13 mouse cellular contexts compared by ENCODE assay signal in the genomic region with DNA sequence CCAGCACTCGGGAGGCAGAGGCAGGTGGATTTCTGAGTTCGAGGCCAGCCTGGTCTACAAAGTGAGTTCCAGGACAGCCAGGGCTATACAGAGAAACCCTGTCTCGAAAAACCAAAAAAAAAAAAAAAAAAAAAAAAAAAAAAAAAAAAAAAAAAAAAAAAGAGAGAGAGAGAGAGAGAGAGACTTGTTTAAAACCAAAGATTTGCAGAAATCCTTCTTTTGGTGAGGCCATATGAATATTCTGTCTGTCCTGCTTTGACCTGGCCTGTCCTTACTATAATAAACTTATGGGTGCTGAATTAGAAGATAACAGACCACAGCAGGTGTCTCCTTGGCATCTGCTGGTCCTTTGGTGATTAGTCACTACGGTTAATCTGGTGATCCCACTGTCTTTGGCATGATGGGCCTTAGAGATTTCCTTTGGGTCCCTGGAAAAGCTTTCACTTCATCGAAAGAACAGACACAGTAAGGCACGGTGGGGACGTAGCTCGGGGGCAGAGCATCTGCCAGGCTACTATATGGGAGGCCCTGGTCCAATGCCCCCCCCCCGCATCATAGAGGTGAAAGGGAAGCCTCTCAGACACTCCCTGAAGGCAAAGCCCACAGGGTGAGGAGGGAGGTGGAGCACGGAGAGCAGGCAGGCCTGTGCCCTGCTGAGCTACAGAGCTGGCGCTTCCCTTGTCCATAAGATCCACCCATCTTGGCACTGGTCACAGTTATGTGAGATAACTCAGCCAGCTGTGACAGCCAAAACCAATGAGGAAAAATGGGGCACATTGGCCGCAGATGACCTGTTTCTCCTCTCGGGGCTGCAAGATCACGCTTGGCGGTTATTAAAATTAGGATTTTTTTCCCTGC. TPM values are rescaled to one million over a fixed set of nuclear protein-coding genes. Genes with fewer than 3 reads are reported as not detected.
DNase-seq lines count a peak whose midpoint lies in the region; ATAC-seq lines count a peak whose summit lies in the region.
"Had no signal": no experiment of that assay in that cellular context is flagged by ENCODE, and none has a peak within 500 bp of the region (broad histone marks: within the 10 kb centered on the region; RNA-seq: fewer than 3 reads in every experiment).

No protein-coding gene starts in this region.

- no peaks in the 10 kb centered on the region for H3K9me3 ChIP-seq in midbrain, embryonic 10.5 days (replicated peaks)
- no peaks in the 10 kb centered on the region for H3K9me3 ChIP-seq in midbrain, embryonic 11.5 days (ENCODE audit: control insufficient read depth, low read length)
- no peaks in the 10 kb centered on the region for H3K9me3 ChIP-seq in forebrain, embryonic 14.5 days (replicated peaks; ENCODE audit: control insufficient read depth, low read length)

- 0 out of 2 replicates have a peak overlapping the region, but pooled peaks have one; percentile 3 for H3K27ac ChIP-seq in midbrain, embryonic 10.5 days (replicated peaks)
- H3K27ac ChIP-seq in midbrain, embryonic 11.5 days (ENCODE audit: low read depth, low read length): no peak overlapping the region
- H3K27ac ChIP-seq in forebrain, embryonic 14.5 days (ENCODE audit: low read depth, low read length): no peak overlapping the region
- H3K27ac ChIP-seq: hindbrain, embryonic 14.5 days had no signal

- H3K4me3 ChIP-seq in midbrain, embryonic 10.5 days: no peak overlapping the region
- H3K4me3 ChIP-seq in midbrain, embryonic 11.5 days (ENCODE audit: low read depth, low read length): no peak overlapping the region
- no peak overlapping the region for H3K4me3 ChIP-seq in forebrain, embryonic 14.5 days (ENCODE audit: low read depth, low read length)
- H3K4me3 ChIP-seq: erythroblast, embryonic 14.5 days had no signal

- 90% methylated on average over 14 of the region's 15 CpGs for WGBS in midbrain, embryonic 10.5 days
- 89% methylated on average over 14 of the region's 15 CpGs for WGBS in midbrain, embryonic 11.5 days
- WGBS in forebrain, embryonic 14.5 days: 90% methylated on average over 14 of the region's 15 CpGs

- no peak overlapping the region for H3K9ac ChIP-seq in midbrain, embryonic 11.5 days (ENCODE audit: low read length)
- no peak overlapping the region for H3K9ac ChIP-seq in forebrain, embryonic 14.5 days (ENCODE audit: low read length)
- H3K9ac ChIP-seq: hindbrain, embryonic 14.5 days had no signal

- DNase-seq in cerebellum, postnatal 10 days: peak; percentile 59 to 68
- no peak for DNase-seq in cerebellum, adult 9-10 months
- DNase-seq in midbrain, embryonic 10.5 days (ENCODE audit: low spot score): no peak
- no peak for DNase-seq in midbrain, embryonic 11.5 days (ENCODE audit: low spot score, missing footprints)
- DNase-seq in brain, adult 2 months (ENCODE audit: low read depth, low spot score): peak; percentile 76
- DNase-seq in kidney, postnatal 10 days: no peak
- DNase-seq in forebrain, embryonic 14.5 days (ENCODE audit: low spot score): no peak
- DNase-seq: adrenal gland, adult 8-10 months; B cell, adult 2 months; lung, adult 2 months had no signal

- H3K4me2 ChIP-seq in midbrain, embryonic 11.5 days: no peak overlapping the region
- no peak overlapping the region for H3K4me2 ChIP-seq in forebrain, embryonic 14.5 days (ENCODE audit: low read length)
- H3K4me2 ChIP-seq: hindbrain, embryonic 14.5 days had no signal

- ATAC-seq in midbrain, embryonic 11.5 days (ENCODE audit: low FRiP score): no peak
- ATAC-seq in megakaryocyte progenitor cell, adult 5-6 weeks (replicated peaks; ENCODE audit: poor library complexity): peak; percentile 42
- ATAC-seq in forebrain, embryonic 14.5 days: no peak

- peaks cover 29% of the 10 kb centered on the region for H3K27me3 ChIP-seq in midbrain, embryonic 10.5 days (ENCODE audit: low read depth, poor library complexity, severe bottlenecking)
- H3K27me3 ChIP-seq in midbrain, embryonic 11.5 days (ENCODE audit: control insufficient read depth, insufficient read depth, low read length): peaks cover 8% of the 10 kb centered on the region; the same call in 1 of the 2 replicates
- no peaks in the 10 kb centered on the region for H3K27me3 ChIP-seq in forebrain, embryonic 14.5 days (replicated peaks; ENCODE audit: control insufficient read depth, insufficient read depth, low read length)

- H3K36me3 ChIP-seq in midbrain, embryonic 10.5 days: no peaks in the 10 kb centered on the region
- H3K36me3 ChIP-seq in midbrain, embryonic 11.5 days (ENCODE audit: control insufficient read depth, insufficient read depth, low read length): no peaks in the 10 kb centered on the region
- no peaks in the 10 kb centered on the region for H3K36me3 ChIP-seq in forebrain, embryonic 14.5 days (ENCODE audit: control insufficient read depth, insufficient read depth, low read length)

- H3K4me1 ChIP-seq in midbrain, embryonic 10.5 days: no peaks in the 10 kb centered on the region
- no peaks in the 10 kb centered on the region for H3K4me1 ChIP-seq in midbrain, embryonic 11.5 days (ENCODE audit: control insufficient read depth, insufficient read depth, low read length)
- no peaks in the 10 kb centered on the region for H3K4me1 ChIP-seq in forebrain, embryonic 14.5 days (ENCODE audit: control insufficient read depth, insufficient read depth, low read length)

RNA-seq across cellular contexts. Expression of a gene that starts 6.1 kb away (rescaled TPM):
- polyA plus RNA-seq in midbrain, embryonic 10.5 days (2016; fragmentation: Nextera tagmentation; extraction: Ambion mirVana): 0.07 and 0.09 TPM in 2 replicates
- polyA plus RNA-seq in midbrain, embryonic 11.5 days (2014; fragmentation: Nextera tagmentation; extraction: Ambion mirVana): 0.04 TPM in 1 of 2 replicates, not detected in the other
- 11.7 and 11.9 TPM in 2 replicates for total RNA-seq in megakaryocyte progenitor cell, adult 5-6 weeks (2015)
- total RNA-seq in megakaryocyte progenitor cell, adult 5-6 weeks (2017): 28.0 and 29.8 TPM in 2 replicates
- 0.09 and 0.10 TPM in 2 replicates for polyA plus RNA-seq in forebrain, embryonic 14.5 days (2014; fragmentation: Nextera tagmentation; extraction: Ambion mirVana)

RNA-seq across cellular contexts. Expression of a gene that starts 26.2 kb away (rescaled TPM):
- polyA plus RNA-seq in midbrain, embryonic 10.5 days (2016; fragmentation: Nextera tagmentation; extraction: Ambion mirVana): 8.4 and 10.2 TPM in 2 replicates
- 7.1 and 9.2 TPM in 2 replicates for polyA plus RNA-seq in midbrain, embryonic 11.5 days (2014; fragmentation: Nextera tagmentation; extraction: Ambion mirVana)
- 20.3 and 26.1 TPM in 2 replicates for total RNA-seq in megakaryocyte progenitor cell, adult 5-6 weeks (2015)
- 21.3 and 22.2 TPM in 2 replicates for total RNA-seq in megakaryocyte progenitor cell, adult 5-6 weeks (2017)
- 11.2 and 17.8 TPM in 2 replicates for polyA plus RNA-seq in forebrain, embryonic 14.5 days (2014; fragmentation: Nextera tagmentation; extraction: Ambion mirVana)

RNA-seq across cellular contexts. Expression of a gene that starts 47.6 kb away (rescaled TPM):
- 0.96 and 1.7 TPM in 2 replicates for polyA plus RNA-seq in midbrain, embryonic 10.5 days (2016; fragmentation: Nextera tagmentation; extraction: Ambion mirVana)
- polyA plus RNA-seq in midbrain, embryonic 11.5 days (2014; fragmentation: Nextera tagmentation; extraction: Ambion mirVana): 1.1 and 1.4 TPM in 2 replicates
- 12.2 and 28.8 TPM in 2 replicates for total RNA-seq in megakaryocyte progenitor cell, adult 5-6 weeks (2015)
- total RNA-seq in megakaryocyte progenitor cell, adult 5-6 weeks (2017): 5.2 and 10.8 TPM in 2 replicates
- 0.60 and 0.88 TPM in 2 replicates for polyA plus RNA-seq in forebrain, embryonic 14.5 days (2014; fragmentation: Nextera tagmentation; extraction: Ambion mirVana)

Comparison
In these comparisons a context has a peak if more than half of its experiments do, and no peak if none do; other contexts are left out.
1. DNase-seq: peak in cerebellum, postnatal 10 days (2 of 2) and brain, adult 2 months (single experiment); none in cerebellum, adult 9-10 months (single experiment), midbrain, embryonic 10.5 days (single experiment), midbrain, embryonic 11.5 days (single experiment), kidney, postnatal 10 days (single experiment) and forebrain, embryonic 14.5 days (single experiment).